Mouse (Mus musculus): ENCODE measurements around the gene Wdr90. TPM values are rescaled to one million over a fixed set of nuclear protein-coding genes. Genes with fewer than 3 reads are reported as not detected.
A peak's percentile ranks its signal among the peaks of the same experiment; 100 is the strongest.

Gene Wdr90
- polyA plus RNA-seq, 1 experiment from 2014 or later = 18.5 TPM

GRCm38 (mm10) chr17:25886806-25887205 lies 25.5 kb upstream of the Wdr90 start:
- Histone ChIP-seq H3K27me3 (ENCODE audit: control insufficient read depth, insufficient read depth, low read depth, low read length) (no peaks in the 10 kb centered on the region), H3K27ac (ENCODE audit: low read length) (no peak overlapping the region), H3K4me1 (ENCODE audit: control insufficient read depth, insufficient read depth, low read length) (no peaks in the 10 kb centered on the region), H3K36me3 (ENCODE audit: control insufficient read depth, insufficient read depth, low read length) (peaks cover 7% of the 10 kb centered on the region), H3K9me3 (replicated peaks; ENCODE audit: control insufficient read depth, low read length, poor library complexity, severe bottlenecking) (no peaks in the 10 kb centered on the region), H3K4me2 (ENCODE audit: low read length) (no peak overlapping the region), H3K9ac (ENCODE audit: low read depth, low read length) (no peak overlapping the region), H3K4me3 (ENCODE audit: low read depth, low read length) (no peak overlapping the region)
- no peak for ATAC-seq

- Histone ChIP-seq H3K9me3 (replicated peaks; ENCODE audit: control insufficient read depth, low read length, poor library complexity, severe bottlenecking) (no peaks in the 10 kb centered on the region), H3K9ac (ENCODE audit: low read depth, low read length) (no peak overlapping the region), H3K4me3 (ENCODE audit: low read depth, low read length) (no peak overlapping the region), H3K27ac (ENCODE audit: low read length) (no peak overlapping the region), H3K27me3 (ENCODE audit: control insufficient read depth, insufficient read depth, low read depth, low read length) (no peaks in the 10 kb centered on the region), H3K36me3 (ENCODE audit: control insufficient read depth, insufficient read depth, low read length) (peaks cover 7% of the 10 kb centered on the region), H3K4me2 (ENCODE audit: low read length) (no peak overlapping the region), H3K4me1 (ENCODE audit: control insufficient read depth, insufficient read depth, low read length) (peaks cover 3% of the 10 kb centered on the region; the same call in 1 of the 2 replicates)
- ATAC-seq = no peak; the same call in 1 of the 2 replicates
- 63% methylated on average over 4 of the region's 4 CpGs for WGBS
These were observed 24.3 kb upstream of the Wdr90 start for GRCm38 (mm10) chr17:25885636-25886035.

GRCm38 (mm10) chr17:25883824-25884223 lies 22.5 kb upstream of the Wdr90 start:
- 91% methylated on average over 3 of the region's 3 CpGs for WGBS
- Histone ChIP-seq H3K9ac (ENCODE audit: low read depth, low read length) (no peak overlapping the region), H3K4me2 (ENCODE audit: low read length) (no peak overlapping the region), H3K4me3 (ENCODE audit: low read depth, low read length) (no peak overlapping the region), H3K27ac (ENCODE audit: low read length) (no peak overlapping the region), H3K27me3 (ENCODE audit: control insufficient read depth, insufficient read depth, low read depth, low read length) (no peaks in the 10 kb centered on the region), H3K36me3 (ENCODE audit: control insufficient read depth, insufficient read depth, low read length) (peaks cover 7% of the 10 kb centered on the region), H3K9me3 (replicated peaks; ENCODE audit: control insufficient read depth, low read length, poor library complexity, severe bottlenecking) (no peaks in the 10 kb centered on the region), H3K4me1 (ENCODE audit: control insufficient read depth, insufficient read depth, low read length) (peaks cover 5% of the 10 kb centered on the region; the same call in 1 of the 2 replicates)
- ATAC-seq = no peak

- Histone ChIP-seq H3K4me2 (ENCODE audit: low read length) (no peak overlapping the region), H3K9ac (ENCODE audit: low read depth, low read length) (no peak overlapping the region), H3K27ac (ENCODE audit: low read length) (peak overlapping the region; percentile 30; the same call in 1 of the 2 replicates), H3K36me3 (ENCODE audit: control insufficient read depth, insufficient read depth, low read length) (peaks cover 11% of the 10 kb centered on the region), H3K4me1 (ENCODE audit: control insufficient read depth, insufficient read depth, low read length) (peaks cover 5% of the 10 kb centered on the region; the same call in 1 of the 2 replicates), H3K9me3 (replicated peaks; ENCODE audit: control insufficient read depth, low read length, poor library complexity, severe bottlenecking) (no peaks in the 10 kb centered on the region), H3K27me3 (ENCODE audit: control insufficient read depth, insufficient read depth, low read depth, low read length) (no peaks in the 10 kb centered on the region), H3K4me3 (ENCODE audit: low read depth, low read length) (no peak overlapping the region)
- 70% methylated on average over 8 of the region's 8 CpGs for WGBS
- ATAC-seq = no peak
These were observed 22.0 kb upstream of the Wdr90 start for GRCm38 (mm10) chr17:25883268-25883667.

GRCm38 (mm10) chr17:25882306-25882705 lies 21.0 kb upstream of the Wdr90 start:
- ATAC-seq = no peak
- no peaks in the 10 kb centered on the region for H3K9me3 ChIP-seq (replicated peaks; ENCODE audit: control insufficient read depth, low read length, poor library complexity, severe bottlenecking)
- H3K9ac ChIP-seq (ENCODE audit: low read depth, low read length) = no peak overlapping the region
- 38% methylated on average over 5 of the region's 5 CpGs for WGBS
- H3K27ac ChIP-seq (ENCODE audit: low read length) = no peak overlapping the region
- no peak overlapping the region for H3K4me3 ChIP-seq (ENCODE audit: low read depth, low read length)
- H3K27me3 ChIP-seq (ENCODE audit: control insufficient read depth, insufficient read depth, low read depth, low read length) = no peaks in the 10 kb centered on the region
- H3K4me1 ChIP-seq (ENCODE audit: control insufficient read depth, insufficient read depth, low read length) = peaks cover 5% of the 10 kb centered on the region; the same call in 1 of the 2 replicates
- peaks cover 19% of the 10 kb centered on the region for H3K36me3 ChIP-seq (ENCODE audit: control insufficient read depth, insufficient read depth, low read length)
- H3K4me2 ChIP-seq (ENCODE audit: low read length) = no peak overlapping the region

- Histone ChIP-seq H3K4me2 (ENCODE audit: low read length) (no peak overlapping the region), H3K4me1 (ENCODE audit: control insufficient read depth, insufficient read depth, low read length) (peaks cover 10% of the 10 kb centered on the region), H3K4me3 (ENCODE audit: low read depth, low read length) (no peak overlapping the region), H3K9me3 (replicated peaks; ENCODE audit: control insufficient read depth, low read length, poor library complexity, severe bottlenecking) (no peaks in the 10 kb centered on the region), H3K27ac (ENCODE audit: low read length) (peak overlapping the region; percentile 58; the same call in 1 of the 2 replicates), H3K27me3 (ENCODE audit: control insufficient read depth, insufficient read depth, low read depth, low read length) (no peaks in the 10 kb centered on the region), H3K9ac (ENCODE audit: low read depth, low read length) (peak overlapping the region; percentile 42; the same call in 1 of the 2 replicates), H3K36me3 (ENCODE audit: control insufficient read depth, insufficient read depth, low read length) (peaks cover 19% of the 10 kb centered on the region)
- WGBS = 23% methylated on average over 4 of the region's 4 CpGs
- no peak for ATAC-seq
These were observed 20.4 kb upstream of the Wdr90 start for GRCm38 (mm10) chr17:25881691-25882090.

GRCm38 (mm10) chr17:25880913-25881641 lies 19.8 kb upstream of the Wdr90 start:
- H3K9me3 ChIP-seq (replicated peaks; ENCODE audit: control insufficient read depth, low read length, poor library complexity, severe bottlenecking) = no peaks in the 10 kb centered on the region
- no peaks in the 10 kb centered on the region for H3K27me3 ChIP-seq (ENCODE audit: control insufficient read depth, insufficient read depth, low read depth, low read length)
- peak overlapping the region; percentile 58 for H3K27ac ChIP-seq (ENCODE audit: low read length)
- no peak overlapping the region for H3K4me3 ChIP-seq (ENCODE audit: low read depth, low read length)
- peak overlapping the region; percentile 42; the same call in 1 of the 2 replicates for H3K9ac ChIP-seq (ENCODE audit: low read depth, low read length)
- no peak overlapping the region for H3K4me2 ChIP-seq (ENCODE audit: low read length)
- WGBS = 11% methylated on average over 5 of the region's 5 CpGs
- peaks cover 19% of the 10 kb centered on the region for H3K36me3 ChIP-seq (ENCODE audit: control insufficient read depth, insufficient read depth, low read length)
- peaks cover 17% of the 10 kb centered on the region for H3K4me1 ChIP-seq (ENCODE audit: control insufficient read depth, insufficient read depth, low read length)
- no peak for ATAC-seq

- Histone ChIP-seq H3K27me3 (ENCODE audit: control insufficient read depth, insufficient read depth, low read depth, low read length) (no peaks in the 10 kb centered on the region), H3K4me1 (ENCODE audit: control insufficient read depth, insufficient read depth, low read length) (peaks cover 19% of the 10 kb centered on the region), H3K4me3 (ENCODE audit: low read depth, low read length) (no peak within 1 kb of the TSS), H3K9me3 (replicated peaks; ENCODE audit: control insufficient read depth, low read length, poor library complexity, severe bottlenecking) (no peaks in the 10 kb centered on the region), H3K36me3 (ENCODE audit: control insufficient read depth, insufficient read depth, low read length) (peaks cover 19% of the 10 kb centered on the region), H3K27ac (ENCODE audit: low read length) (peak within 1 kb of the TSS; percentile 58), H3K4me2 (ENCODE audit: low read length) (no peak within 1 kb of the TSS), H3K9ac (ENCODE audit: low read depth, low read length) (peak within 1 kb of the TSS; percentile 42; the same call in 1 of the 2 replicates)
- no peak for ATAC-seq
- WGBS = 24% methylated on average over 5 of the region's 5 CpGs
These were observed 19.1 kb upstream of the Wdr90 start, which contains the start of gene Wfikkn1 for GRCm38 (mm10) chr17:25880196-25880910. Wfikkn1 (minus strand) TSS chr17:25880858.

- Histone ChIP-seq H3K27ac (ENCODE audit: low read length) (no peak overlapping the region), H3K4me3 (ENCODE audit: low read depth, low read length) (no peak overlapping the region), H3K27me3 (ENCODE audit: control insufficient read depth, insufficient read depth, low read depth, low read length) (no peaks in the 10 kb centered on the region), H3K4me2 (ENCODE audit: low read length) (no peak overlapping the region), H3K4me1 (ENCODE audit: control insufficient read depth, insufficient read depth, low read length) (peaks cover 19% of the 10 kb centered on the region), H3K9me3 (replicated peaks; ENCODE audit: control insufficient read depth, low read length, poor library complexity, severe bottlenecking) (no peaks in the 10 kb centered on the region), H3K9ac (ENCODE audit: low read depth, low read length) (no peak overlapping the region), H3K36me3 (ENCODE audit: control insufficient read depth, insufficient read depth, low read length) (peaks cover 19% of the 10 kb centered on the region)
- ATAC-seq = no peak
- 61% methylated on average over 8 of the region's 8 CpGs for WGBS
These were observed 18.4 kb upstream of the Wdr90 start for GRCm38 (mm10) chr17:25879750-25880149.

All from midbrain, embryonic 16.5 days (tissue).